Mouse (Mus musculus) liver, embryonic 15.5 days (tissue): ENCODE measurements around the gene Scfd1. TPM values are rescaled to one million over a fixed set of nuclear protein-coding genes. Genes with fewer than 3 reads are reported as not detected.

ENCODE experiments used
- ATAC-seq: fragments of 200-750 bp; cut with Nextera tagmentation; 2 replicates; pipeline ENCODE4 v1.8.0; 2017; ENCODE audit warnings: moderate number of reproducible peaks, mild to moderate bottlenecking, moderate library complexity; ENCODE audit not compliant: insufficient read depth
- H3K27ac ChIP-seq: fragments of 300-500 bp; sonication (generic); replicated peaks from 2 replicates; pipeline ENCODE4 v1.5.1; 2015; ENCODE audit warnings: mild to moderate bottlenecking, inconsistent platforms
- H3K27me3 ChIP-seq: fragments of 300-500 bp; sonication (generic); 2 replicates; pipeline ENCODE4 v1.6.1; 2015; ENCODE audit warnings: mild to moderate bottlenecking, inconsistent platforms
- H3K36me3 ChIP-seq: fragments of 300-500 bp; sonication (generic); replicated peaks from 2 replicates; pipeline ENCODE4 v1.6.1; 2015; ENCODE audit warnings: moderate library complexity, mild to moderate bottlenecking, inconsistent platforms
- H3K4me1 ChIP-seq: fragments of 300-500 bp; sonication (generic); replicated peaks from 2 replicates; pipeline ENCODE4 v1.6.1; 2015; ENCODE audit warnings: inconsistent platforms
- H3K4me2 ChIP-seq: fragments of 300-500 bp; sonication (generic); 2 replicates; pipeline ENCODE4 v1.6.1; 2015; ENCODE audit warnings: moderate library complexity, mild to moderate bottlenecking, inconsistent platforms
- H3K4me3 ChIP-seq: fragments of 300-500 bp; sonication (generic); replicated peaks from 2 replicates; pipeline ENCODE4 v1.5.1; 2015; ENCODE audit warnings: mild to moderate bottlenecking, inconsistent platforms
- H3K9ac ChIP-seq: fragments of 300-500 bp; sonication (generic); 2 replicates; pipeline ENCODE4 v1.6.1; 2015; ENCODE audit warnings: moderate library complexity, mild to moderate bottlenecking, inconsistent platforms
- H3K9me3 ChIP-seq: fragments of 300-500 bp; sonication (generic); replicated peaks from 2 replicates; pipeline ENCODE4 v1.6.1; 2016; ENCODE audit warnings: inconsistent platforms
- WGBS: fragments of 180-500 bp; shearing (Covaris S2); methylation state at CpG from one replicate; pipeline ENCODE4 v1.1.7; 2015; ENCODE audit warnings: mixed read lengths; ENCODE audit not compliant: insufficient replicate concordance; 5-methylcytosine and 5-hydroxymethylcytosine counted together
- polyA plus RNA-seq: library from polyadenylated mRNA; unstranded; fragments of >200 nt; fragmentation: Nextera tagmentation; extraction: Ambion mirVana; gene quantifications from 2 replicates; pipeline ENCODE4 v1.2.1, GENCODE M21; 2015

Gene Scfd1
- polyA plus RNA-seq, 1 experiment from 2014 or later: 37.3 TPM

DNA sequence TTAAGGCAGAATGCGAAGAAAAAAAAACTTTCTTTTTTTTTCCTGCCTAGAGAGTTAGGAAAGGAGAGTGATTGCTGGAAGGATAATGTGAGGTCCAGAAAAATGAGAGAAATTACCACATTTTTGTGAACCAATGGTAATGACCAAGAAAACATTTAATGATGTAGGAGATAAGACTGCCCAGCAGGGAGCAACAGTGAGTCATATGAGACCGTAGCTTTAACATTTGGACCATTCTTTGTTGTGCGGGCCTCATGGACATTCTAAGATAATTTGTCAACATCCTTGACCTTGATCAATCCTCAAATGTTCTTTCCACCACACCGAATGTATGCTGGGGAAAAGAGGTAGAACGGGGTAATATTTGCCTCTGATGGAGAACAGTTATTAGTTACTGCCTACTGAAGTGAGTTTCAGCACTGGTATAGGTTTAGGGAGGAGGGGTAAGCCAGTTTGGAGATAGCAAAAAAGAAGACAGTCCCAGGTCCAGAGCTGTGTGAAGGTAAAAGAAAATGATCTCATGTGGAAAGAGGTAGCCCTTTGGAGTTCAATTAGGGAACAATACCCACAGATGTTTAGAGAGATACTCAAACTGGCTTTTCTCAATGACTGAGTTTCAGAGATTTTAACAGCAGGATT lies 24.9 kb downstream of the Scfd1 start:
- ATAC-seq: no peak
- Histone ChIP-seq H3K27me3 (no peaks in the 10 kb centered on the region), H3K4me1 (no peaks in the 10 kb centered on the region), H3K9ac (no peak overlapping the region), H3K36me3 (peaks cover 63% of the 10 kb centered on the region), H3K9me3 (no peaks in the 10 kb centered on the region), H3K4me3 (no peak overlapping the region), H3K4me2 (no peak overlapping the region), H3K27ac (no peak overlapping the region)
- WGBS: 72% methylated on average over 5 of the region's 5 CpGs

- H3K4me1 ChIP-seq: no peaks in the 10 kb centered on the region
- H3K9me3 ChIP-seq: no peaks in the 10 kb centered on the region
- WGBS: 61% methylated on average over 4 of the region's 4 CpGs
- no peak overlapping the region for H3K9ac ChIP-seq
- H3K4me3 ChIP-seq: no peak overlapping the region
- no peaks in the 10 kb centered on the region for H3K27me3 ChIP-seq
- H3K36me3 ChIP-seq: peaks cover 65% of the 10 kb centered on the region
- no peak overlapping the region for H3K27ac ChIP-seq
- ATAC-seq: no peak
- H3K4me2 ChIP-seq: no peak overlapping the region
Observed at GRCm38 (mm10) chr12:51403987-51404586, 26.8 kb downstream of the Scfd1 start.

DNA sequence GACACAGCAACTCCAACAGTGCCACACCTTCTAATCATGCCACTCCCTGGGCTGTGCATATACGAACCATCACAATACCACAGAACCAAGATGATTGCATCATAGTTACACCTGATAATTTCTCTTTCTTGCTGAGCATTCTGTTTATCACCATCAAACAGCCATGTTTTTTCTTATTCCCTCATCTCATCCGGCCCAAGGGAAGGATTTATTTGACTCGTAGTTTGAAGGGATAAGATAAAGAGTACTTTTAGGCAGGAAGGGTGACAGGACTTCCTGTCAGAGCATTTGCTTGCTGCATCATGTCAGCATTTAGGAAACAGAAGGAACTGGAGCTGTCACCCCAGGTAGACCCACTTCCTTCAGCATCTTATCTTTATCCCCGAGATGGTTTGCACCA lies 34.1 kb downstream of the Scfd1 start:
- no peaks in the 10 kb centered on the region for H3K9me3 ChIP-seq
- no peak overlapping the region for H3K9ac ChIP-seq
- no peak overlapping the region for H3K27ac ChIP-seq
- H3K4me2 ChIP-seq: no peak overlapping the region
- 21% methylated on average over 4 of the region's 4 CpGs for WGBS
- H3K4me3 ChIP-seq: no peak overlapping the region
- H3K4me1 ChIP-seq: no peaks in the 10 kb centered on the region
- H3K27me3 ChIP-seq: no peaks in the 10 kb centered on the region
- H3K36me3 ChIP-seq: peaks cover 53% of the 10 kb centered on the region
- no peak for ATAC-seq

- Histone ChIP-seq H3K4me2 (no peak overlapping the region), H3K9ac (no peak overlapping the region), H3K36me3 (peaks cover 63% of the 10 kb centered on the region), H3K4me1 (no peaks in the 10 kb centered on the region), H3K27me3 (no peaks in the 10 kb centered on the region), H3K27ac (no peak overlapping the region), H3K9me3 (no peaks in the 10 kb centered on the region), H3K4me3 (no peak overlapping the region)
- ATAC-seq: no peak
- 71% methylated on average over 2 of the region's 2 CpGs for WGBS
Observed at GRCm38 (mm10) chr12:51437541-51437940, 60.2 kb downstream of the Scfd1 start.

DNA sequence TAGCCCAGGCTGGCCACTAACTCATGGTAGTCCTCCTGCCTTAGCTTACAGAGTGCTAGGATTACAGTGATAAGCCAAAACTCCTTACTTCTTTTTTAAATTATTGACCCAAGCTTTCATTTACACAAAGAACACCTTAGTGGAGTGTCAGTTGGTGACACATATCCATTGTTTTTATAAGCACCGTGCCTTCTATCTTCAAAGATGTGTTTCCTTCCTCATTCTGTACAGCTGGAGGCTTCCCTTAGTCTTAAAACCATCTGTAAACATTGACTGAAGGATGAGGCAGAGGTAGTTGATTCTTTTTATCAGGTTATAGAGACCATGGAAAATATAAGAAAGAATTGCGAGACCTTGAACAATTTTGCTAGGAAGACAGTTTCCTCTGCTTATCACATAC lies 61.0 kb downstream of the Scfd1 start:
- Histone ChIP-seq H3K9me3 (no peaks in the 10 kb centered on the region), H3K4me1 (no peaks in the 10 kb centered on the region), H3K27me3 (no peaks in the 10 kb centered on the region), H3K9ac (no peak overlapping the region), H3K4me2 (no peak overlapping the region), H3K36me3 (peaks cover 60% of the 10 kb centered on the region), H3K4me3 (no peak overlapping the region), H3K27ac (no peak overlapping the region)
- no peak for ATAC-seq
- 53% methylated on average over 2 of the region's 2 CpGs for WGBS

DNA sequence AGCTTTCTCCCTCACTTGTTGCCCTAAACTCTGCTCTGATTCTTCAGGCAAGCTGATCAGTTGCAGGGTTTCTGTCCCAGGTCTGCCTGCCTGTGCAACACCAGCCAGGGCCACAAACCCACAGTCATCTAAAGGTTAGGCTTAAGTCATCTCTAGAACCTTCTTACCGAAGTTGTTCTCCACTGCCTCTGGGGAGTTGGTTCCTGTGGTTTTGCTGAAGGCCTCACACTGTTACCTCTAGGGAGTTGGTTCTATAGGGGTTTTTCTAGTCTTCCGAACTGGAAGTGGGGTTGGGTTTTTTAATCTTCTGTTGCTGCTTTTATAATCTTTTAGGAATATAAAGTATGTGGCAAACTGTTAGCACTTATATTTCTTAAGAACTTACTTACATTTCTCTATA lies 72.0 kb downstream of the Scfd1 start:
- WGBS: 58% methylated on average over 2 of the region's 2 CpGs
- Histone ChIP-seq H3K9ac (no peak overlapping the region), H3K4me1 (no peaks in the 10 kb centered on the region), H3K4me2 (no peak overlapping the region), H3K9me3 (no peaks in the 10 kb centered on the region), H3K27me3 (no peaks in the 10 kb centered on the region), H3K4me3 (no peak overlapping the region), H3K27ac (no peak overlapping the region), H3K36me3 (peaks cover 46% of the 10 kb centered on the region)
- ATAC-seq: no peak

GRCm38 (mm10) chr12:51470881-51471280 lies 93.6 kb downstream of the Scfd1 start:
- no peak overlapping the region for H3K27ac ChIP-seq
- WGBS: 68% methylated on average over 4 of the region's 4 CpGs

GRCm38 (mm10) chr12:51481246-51481645 lies 103.9 kb downstream of the Scfd1 start:
- Histone ChIP-seq H3K36me3 (no peaks in the 10 kb centered on the region), H3K27me3 (no peaks in the 10 kb centered on the region), H3K27ac (no peak overlapping the region), H3K4me1 (no peaks in the 10 kb centered on the region), H3K9ac (no peak overlapping the region), H3K4me2 (no peak overlapping the region), H3K9me3 (no peaks in the 10 kb centered on the region), H3K4me3 (no peak overlapping the region)
- WGBS: 71% methylated on average over 2 of the region's 2 CpGs
- no peak for ATAC-seq

More at GRCm38 (mm10) chr12:51470881-51471280, 93.6 kb downstream of the Scfd1 start:
- Histone ChIP-seq H3K27me3 (no peaks in the 10 kb centered on the region), H3K9me3 (no peaks in the 10 kb centered on the region), H3K4me2 (no peak overlapping the region), H3K36me3 (no peaks in the 10 kb centered on the region), H3K4me3 (no peak overlapping the region), H3K9ac (no peak overlapping the region), H3K4me1 (no peaks in the 10 kb centered on the region)
- ATAC-seq: no peak

DNA sequence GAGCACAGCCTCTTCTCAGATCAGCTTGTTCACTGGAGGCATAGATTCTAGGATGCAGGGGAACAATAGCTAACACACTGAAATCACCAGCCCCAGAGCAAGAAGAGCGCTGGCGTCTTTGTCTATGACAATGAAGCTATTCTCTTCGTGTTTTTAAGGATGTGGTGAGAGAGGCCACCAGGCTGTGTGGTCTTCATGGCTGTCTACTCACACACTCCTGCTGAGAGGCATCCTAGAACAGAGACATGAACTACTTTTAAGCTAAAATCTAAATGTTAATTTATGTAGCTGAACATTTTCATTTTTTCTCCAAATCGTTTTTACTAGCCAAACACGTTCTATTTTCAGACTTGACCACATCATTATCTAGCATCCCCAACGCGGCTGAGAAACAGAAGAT lies 114.7 kb downstream of the Scfd1 start:
- 55% methylated on average over 7 of the region's 7 CpGs for WGBS
- peaks cover 10% of the 10 kb centered on the region; the same call in 1 of the 2 replicates for H3K4me1 ChIP-seq
- H3K4me2 ChIP-seq: no peak overlapping the region
- no peaks in the 10 kb centered on the region for H3K27me3 ChIP-seq
- no peak overlapping the region for H3K9ac ChIP-seq
- no peak for ATAC-seq
- H3K4me3 ChIP-seq: no peak overlapping the region
- no peak overlapping the region for H3K27ac ChIP-seq
- H3K9me3 ChIP-seq: no peaks in the 10 kb centered on the region
- H3K36me3 ChIP-seq: no peaks in the 10 kb centered on the region

DNA sequence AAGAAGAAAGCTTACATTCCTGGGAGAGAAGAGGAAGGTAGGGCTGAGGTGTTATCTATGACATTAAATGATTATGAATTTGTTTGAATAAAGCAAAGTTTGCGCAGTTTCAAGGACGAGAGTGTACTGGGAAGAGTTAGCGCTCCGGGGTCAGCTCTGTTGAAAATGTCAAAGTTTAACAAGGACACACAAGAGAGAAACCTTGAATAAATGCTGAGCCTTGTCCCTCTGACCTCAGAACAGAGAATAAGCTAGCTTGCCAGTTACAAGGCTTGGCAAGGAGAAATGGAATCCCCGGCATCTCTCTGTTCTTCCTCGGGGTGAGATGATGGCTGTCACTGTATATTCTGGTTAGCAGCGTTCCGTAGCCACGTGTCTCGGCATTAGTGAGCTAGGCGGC lies 116.2 kb downstream of the Scfd1 start:
- WGBS: 73% methylated on average over 11 of the region's 11 CpGs
- no peak overlapping the region for H3K9ac ChIP-seq
- ATAC-seq: no peak

GRCm38 (mm10) chr12:51494641-51495040 lies 117.3 kb downstream of the Scfd1 start:
- Histone ChIP-seq H3K4me1 (peaks cover 10% of the 10 kb centered on the region; the same call in 1 of the 2 replicates), H3K4me2 (no peak overlapping the region), H3K36me3 (no peaks in the 10 kb centered on the region), H3K27ac (no peak overlapping the region), H3K27me3 (no peaks in the 10 kb centered on the region), H3K4me3 (no peak overlapping the region), H3K9ac (no peak overlapping the region), H3K9me3 (no peaks in the 10 kb centered on the region)
- WGBS: 85% methylated on average over 20 of the region's 20 CpGs
- no peak for ATAC-seq

More for the DNA sequence above, 116.2 kb downstream of the Scfd1 start:
- no peaks in the 10 kb centered on the region for H3K36me3 ChIP-seq
- H3K9me3 ChIP-seq: no peaks in the 10 kb centered on the region
- peaks cover 10% of the 10 kb centered on the region; the same call in 1 of the 2 replicates for H3K4me1 ChIP-seq
- H3K4me3 ChIP-seq: no peak overlapping the region
- no peak overlapping the region for H3K27ac ChIP-seq
- H3K27me3 ChIP-seq: no peaks in the 10 kb centered on the region
- no peak overlapping the region for H3K4me2 ChIP-seq
